Mouse (Mus musculus): Measurements from ENCODE around the gene 2310030G06Rik.

2310030G06Rik gene

DNA sequence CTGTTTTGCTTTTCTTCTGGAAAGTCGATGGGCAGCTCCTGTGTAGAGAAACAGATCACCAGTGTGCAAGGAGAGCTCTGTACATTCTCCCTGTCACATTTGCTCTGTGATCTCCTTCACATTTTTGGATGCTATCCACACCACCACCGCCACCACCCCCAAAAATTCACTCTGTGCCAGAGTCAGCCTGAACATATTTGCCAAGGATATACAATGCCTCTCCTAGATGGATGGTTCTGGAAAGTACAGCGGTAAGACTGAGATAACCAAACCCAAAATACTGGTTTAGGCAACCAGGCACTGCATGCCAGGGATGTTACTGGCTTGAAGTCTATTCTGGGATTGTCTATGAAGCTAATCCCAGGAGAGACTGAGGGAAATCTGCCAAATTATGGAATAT lies 4.1 kb downstream of the 2310030G06Rik start:
- no peak for DNase-seq

DNA sequence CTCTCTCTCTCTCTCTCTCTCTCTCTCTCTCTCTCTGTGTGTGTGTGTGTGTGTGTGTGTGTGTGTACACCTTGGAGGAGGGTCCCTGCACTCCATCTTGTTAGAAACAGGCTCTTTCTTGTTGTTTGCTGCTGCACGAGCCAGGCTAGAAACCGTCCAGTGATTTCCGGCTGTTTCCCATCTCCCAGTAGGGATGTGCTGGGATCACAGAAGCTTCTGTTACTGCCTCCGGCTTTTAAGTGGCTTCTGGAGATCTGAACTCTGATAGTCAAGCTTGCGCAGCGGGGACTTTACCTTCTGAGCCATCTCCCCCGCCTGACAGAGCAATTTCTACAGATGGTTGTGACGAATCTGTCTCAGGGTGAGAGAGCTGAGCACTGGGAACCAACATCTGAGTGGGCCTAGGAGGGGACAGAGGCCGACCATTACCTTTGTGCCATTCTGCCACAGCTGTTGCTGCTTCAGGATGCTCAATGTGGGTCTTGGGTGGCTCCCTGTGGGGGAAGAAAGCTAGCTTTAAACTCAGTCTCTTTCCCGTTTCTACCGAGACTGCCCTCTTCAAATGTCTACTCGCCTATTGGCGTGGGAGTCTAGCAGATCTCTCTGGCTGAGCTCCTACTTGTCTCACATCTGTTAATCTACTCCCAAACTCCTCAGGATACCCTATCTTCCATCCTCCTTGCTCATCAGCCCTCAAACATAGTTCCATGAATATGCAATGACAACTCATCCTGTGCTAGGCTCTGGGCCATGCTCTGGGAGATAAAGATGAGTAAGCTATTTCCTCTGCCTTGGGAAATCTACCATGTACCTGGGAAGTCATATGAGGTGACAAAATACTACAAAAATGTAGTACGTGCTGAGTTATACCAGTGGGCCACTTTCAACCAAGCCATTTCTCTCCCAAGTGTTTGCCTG lies 5.2 kb downstream of the 2310030G06Rik start:
- DNase-seq: no peak

DNA sequence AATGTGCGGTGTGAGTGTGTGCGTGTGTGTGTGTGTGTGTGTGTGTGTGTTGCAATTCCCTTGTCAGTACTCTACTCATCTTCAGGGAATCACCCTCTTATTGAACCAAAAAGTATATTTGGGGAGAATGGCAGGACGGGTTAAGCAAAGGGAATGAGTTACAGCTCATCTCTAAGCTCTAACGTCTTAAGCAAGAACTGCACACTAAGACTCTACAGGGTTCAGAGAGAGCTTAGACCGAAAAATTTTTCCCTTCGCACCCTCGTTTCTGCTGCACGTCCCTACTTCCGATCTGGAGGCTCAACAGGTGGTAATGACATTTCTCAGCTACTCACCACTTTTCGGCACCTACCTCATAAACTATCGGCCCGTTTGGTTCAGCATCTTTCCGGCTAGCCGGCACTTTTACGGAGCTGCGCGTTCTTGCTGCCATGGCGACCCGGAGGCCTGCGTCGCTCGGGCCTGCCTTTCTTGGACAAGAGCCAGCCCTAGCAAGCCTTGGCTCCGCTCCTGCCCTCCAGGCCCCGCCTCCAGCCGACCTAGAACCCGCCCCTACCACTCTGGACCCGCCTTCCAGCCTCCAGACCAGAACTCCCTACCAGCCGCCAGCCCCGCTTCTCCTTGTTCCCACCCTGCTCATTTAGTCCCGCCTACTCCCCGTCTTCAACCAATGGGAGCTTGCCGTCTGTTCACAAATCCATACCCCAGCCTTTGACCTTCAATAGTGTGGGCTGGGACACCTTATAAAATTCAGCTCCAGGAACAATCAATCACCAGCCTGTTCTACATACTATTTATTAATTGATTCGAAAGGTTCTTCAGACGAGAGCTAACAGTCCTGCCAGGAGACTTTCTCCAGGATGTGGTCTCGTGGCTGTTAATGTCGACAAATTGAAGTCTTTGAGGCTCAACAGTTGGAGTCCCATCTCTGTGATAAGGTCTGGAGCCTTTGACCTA lies 7.1 kb downstream of the 2310030G06Rik start, which contains the start of gene Dixdc1:
Gene Dixdc1, minus strand, starts transcription at position 604 of the 957 bp plus-strand sequence.
- DNase-seq: peak; percentile 98

DNA sequence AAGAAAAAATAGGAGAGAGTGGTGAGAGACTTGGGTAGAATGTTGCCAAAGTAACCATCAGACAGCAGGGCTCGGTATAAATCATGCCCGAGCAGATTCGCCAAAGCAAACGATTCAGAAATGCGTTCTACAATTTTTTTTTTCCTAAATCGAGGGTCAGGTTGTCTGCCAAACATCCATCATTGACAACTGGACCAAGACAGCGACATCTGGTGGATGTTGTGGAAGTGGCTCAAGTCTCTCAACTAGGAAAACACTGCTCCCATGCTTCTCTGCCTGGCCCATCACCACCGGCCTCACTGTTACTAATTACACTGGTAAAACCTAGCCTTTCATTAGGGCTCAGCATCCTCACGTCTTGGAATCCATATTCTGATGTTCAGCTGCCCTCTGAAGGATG lies 11.3 kb downstream of the 2310030G06Rik start:
- DNase-seq: peak; percentile 63

DNA sequence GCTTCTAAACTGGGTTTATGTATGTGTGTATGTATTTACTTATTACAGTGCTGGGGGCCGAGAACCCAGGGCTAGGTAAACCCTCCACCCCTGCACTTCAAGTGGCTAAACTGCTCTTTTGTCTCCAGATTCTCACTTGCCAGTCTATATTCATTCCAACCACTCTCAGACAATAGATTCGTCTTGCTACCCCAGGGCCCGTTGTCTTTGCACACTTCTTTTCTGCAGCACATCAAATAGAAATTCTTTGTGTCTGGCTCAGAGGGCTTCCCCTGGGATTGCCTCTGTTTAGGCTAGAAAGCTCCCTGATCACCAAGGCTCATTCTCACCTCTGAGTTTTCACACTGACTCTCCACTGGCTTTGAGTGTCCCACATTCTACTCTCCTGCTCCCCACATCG lies 13.8 kb downstream of the 2310030G06Rik start:
- no peak for DNase-seq

DNA sequence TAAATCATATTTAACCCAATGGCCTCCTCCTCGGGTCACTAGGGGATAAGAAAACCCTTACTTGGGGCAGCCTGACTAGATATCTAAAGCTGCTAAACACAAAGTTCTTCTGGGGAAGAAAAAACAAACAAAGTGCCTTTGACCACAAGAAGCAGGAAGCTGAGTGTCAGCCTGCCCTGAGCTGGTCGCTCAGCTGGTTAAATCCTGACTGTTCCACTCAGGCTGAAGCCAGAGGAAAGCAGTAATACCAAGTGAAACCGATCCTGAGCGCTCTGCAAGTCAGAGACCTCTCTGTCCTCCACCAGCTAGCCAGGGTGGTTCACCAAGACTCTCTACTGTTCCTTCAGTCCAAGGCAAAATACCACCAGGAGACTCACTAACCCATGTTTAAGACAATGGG lies 16.7 kb downstream of the 2310030G06Rik start:
- no peak for DNase-seq

DNA sequence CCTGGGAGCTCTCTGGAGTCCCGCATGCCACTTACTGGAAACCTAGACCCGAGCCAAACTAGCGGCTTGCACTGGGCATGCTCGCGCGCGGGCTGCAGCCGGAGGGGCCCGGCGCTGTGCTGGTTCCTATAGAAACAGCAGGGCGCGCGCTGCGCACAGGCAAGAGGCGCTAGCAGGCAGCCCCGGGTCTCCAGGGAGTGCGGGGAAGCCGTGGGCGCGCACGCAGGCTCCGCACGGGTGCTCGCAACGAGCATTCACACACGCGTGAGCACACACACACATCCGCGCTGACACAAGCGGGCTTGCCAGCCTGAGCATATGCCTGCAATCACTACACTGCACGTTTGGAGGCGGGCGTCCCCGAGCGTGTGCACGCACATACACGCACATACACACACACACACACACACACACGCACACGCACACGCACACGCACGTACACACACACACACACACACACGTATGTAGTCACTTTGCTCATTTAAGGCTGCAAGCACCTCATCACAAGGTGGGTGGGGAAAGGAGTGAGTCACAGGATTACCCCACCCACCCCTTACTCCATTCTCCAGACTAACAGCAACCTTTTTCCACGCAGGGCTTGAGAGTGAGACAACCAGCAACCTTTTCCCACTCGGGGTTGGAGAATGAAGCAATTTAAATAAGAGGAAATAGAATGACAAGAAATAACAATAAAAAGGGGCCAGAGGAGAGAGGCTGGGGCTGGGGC lies 18.2 kb downstream of the 2310030G06Rik start:
- DNase-seq: peak; percentile 59

DNA sequence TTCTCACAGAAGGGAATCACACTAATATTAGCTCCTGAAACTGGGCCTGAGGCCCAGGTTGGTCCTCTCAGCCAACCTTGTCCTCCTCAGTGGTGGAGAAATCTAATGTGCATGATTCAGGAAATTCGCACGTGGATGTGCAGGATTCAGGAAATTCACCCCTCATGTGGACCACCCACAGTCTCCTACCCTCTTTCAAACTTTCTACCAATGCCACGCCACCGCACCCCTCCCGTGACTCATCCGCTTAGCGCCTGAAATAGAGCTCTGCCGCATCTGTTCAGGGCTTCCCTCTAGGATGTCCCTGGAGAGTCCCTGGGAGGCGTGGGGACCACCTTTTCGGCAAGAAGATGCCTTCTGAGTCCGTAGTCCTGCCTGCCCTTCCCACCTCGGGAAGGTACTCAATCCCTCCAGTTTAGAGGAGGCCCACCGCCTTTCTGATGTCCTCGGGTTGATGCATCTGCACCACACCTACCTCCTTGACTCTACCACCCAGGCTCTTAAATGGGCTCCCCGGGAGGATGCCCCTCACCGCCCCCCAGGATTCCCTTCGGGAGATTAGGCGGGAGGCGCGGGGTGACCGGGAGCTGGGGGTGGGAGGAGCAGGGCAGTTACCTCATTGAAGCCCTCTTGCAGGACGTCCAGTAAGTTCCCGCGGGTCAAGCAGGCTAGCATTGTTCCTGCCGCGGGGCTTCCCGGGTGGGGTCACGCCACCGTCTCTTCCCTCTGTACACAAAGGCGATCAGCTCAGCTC lies 19.0 kb downstream of the 2310030G06Rik start:
- no peak for DNase-seq

DNA sequence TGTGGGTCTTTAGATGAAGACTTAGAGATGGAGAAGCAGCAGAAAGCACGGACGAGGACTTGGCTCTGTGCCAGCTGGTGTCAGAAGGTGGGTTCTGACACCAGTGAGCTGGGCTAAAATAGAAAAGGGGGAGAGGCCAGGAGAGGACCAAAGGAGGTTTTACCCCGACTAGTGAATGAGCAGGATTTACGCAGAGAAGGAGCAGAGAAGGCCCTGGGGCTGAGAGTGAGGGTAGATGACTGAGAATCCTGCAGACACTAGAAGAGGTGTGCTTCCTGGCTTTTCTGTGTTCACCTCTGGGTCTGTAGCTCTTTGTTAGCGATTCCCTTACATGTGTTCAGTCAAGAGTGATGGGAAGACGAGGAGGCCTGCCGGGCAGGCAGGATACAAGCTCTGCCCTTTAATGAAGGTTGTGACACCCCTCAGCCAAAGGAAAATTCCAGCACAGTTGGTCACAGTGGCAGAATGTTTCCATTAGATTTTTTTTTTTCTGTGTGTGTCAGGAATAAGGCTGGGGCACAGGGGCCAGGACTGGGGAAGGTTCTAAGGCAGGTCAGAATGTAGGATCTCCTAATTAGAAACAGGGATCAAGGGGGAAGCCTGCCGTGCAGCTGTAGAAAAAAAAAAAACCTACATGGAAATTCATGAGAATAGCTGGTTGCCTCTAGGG lies 20.3 kb downstream of the 2310030G06Rik start:
- DNase-seq: no peak

DNA sequence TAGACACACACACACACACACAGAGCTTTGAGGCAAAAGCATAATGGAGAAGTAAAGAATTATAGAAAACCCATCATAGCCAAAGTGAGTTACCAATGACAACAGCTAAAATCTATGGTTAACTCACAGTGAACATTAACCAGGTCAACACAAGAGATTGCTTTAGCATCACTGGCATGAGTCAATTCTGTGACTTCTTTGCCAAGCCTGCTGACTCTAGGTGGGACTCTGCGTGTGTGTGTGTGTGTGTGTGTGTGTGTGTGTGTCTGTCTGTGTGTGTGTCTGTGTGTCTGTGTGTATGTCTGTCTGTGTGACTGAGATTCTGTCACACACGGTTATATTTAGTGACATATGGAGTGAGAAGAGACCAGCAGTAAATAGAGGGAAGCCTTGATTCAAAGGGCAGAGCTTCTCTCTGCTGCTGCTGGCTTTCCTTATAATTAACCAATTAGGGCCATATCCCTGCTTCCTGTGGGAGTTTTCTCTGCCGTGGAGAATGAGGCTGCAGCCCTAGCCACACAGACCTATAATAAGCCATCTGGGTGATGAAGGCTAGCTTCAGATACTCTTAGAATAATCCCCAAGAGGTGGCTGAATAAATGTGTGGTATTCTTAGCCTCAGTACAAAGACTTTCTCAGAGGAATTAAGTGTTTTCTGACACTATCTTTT lies 21.5 kb downstream of the 2310030G06Rik start:
- DNase-seq: no peak

DNA sequence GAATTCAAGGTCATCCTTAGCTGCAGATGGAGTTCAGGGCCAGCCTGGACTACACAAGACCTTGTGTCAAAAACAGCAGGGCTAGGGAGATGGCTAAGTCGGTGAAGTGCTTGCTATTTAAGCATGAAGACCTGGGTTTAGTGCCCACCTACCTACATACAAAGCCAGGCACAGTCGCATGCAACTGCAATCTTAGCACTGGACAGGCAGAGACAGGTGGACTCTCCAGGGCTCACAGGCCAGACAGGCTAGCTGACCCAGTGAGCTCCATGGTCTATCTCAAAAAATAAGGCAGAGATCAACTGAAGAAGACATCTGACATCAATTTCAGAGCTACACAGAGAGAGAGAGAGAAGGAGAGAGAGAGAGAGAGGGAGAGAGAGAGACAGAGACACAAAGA lies 22.2 kb downstream of the 2310030G06Rik start:
- no peak for DNase-seq

DNA sequence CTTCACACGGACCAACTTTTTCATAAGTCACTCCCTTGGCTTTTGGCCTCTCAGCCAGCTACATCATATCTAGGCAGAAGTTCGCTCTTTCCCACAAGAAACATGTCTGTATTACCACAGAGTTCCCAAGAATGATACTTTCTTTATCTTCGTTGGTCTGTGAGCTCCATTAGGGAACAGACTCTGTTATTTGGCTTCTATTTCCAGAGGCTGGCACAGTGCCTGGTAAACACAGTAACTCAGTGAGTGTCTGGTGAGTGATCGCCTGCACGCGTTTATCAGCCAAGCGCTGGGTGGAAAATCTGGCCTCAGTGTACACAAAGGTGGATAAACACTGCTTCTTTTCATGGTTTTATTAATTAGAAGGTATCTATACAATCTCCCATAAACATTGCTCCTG lies 22.9 kb downstream of the 2310030G06Rik start:
- peak; percentile 54 for DNase-seq

DNA sequence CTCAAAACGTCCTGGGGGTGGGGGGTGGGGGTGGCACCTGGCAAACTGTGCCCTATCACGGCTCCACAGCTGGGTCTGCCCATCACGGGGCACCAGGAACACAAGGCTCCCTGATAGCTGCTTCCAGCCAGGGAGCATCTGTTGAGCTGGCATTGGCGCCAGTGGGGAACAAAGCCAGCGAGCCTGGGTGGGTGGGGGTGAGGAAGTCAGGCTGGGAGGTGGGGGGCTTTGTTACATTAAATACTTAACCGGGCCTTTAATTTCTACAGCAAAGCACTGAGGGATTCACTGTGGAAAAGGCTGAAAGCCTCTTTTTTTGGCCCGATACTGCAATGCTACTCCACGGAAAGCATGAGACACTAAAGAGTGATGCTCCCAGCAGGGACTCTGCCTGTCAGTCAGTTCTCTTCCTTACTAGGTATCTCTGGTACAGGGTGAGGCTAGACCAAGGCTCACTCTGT lies 23.9 kb downstream of the 2310030G06Rik start:
- no peak for DNase-seq

DNA sequence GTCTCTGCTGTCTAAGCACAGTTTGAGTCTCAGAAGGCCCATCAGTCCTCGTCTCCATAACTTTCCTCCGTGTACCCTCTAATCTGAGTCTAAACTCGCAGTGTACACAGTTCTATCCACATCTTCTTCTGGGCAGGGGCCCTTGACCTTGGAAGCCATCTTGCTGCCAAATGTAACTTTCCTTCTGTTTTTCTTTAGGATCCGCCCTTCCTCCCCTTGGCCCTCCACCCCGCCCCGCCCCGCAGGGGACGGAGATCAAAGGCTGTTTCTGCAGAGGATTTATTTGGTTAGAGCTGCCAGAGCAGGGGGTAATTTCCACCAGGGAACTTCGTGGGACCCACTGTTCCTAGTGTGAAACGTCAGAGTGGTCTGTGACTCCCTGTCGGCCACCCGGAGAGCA lies 25.3 kb downstream of the 2310030G06Rik start:
- no peak for DNase-seq

DNA sequence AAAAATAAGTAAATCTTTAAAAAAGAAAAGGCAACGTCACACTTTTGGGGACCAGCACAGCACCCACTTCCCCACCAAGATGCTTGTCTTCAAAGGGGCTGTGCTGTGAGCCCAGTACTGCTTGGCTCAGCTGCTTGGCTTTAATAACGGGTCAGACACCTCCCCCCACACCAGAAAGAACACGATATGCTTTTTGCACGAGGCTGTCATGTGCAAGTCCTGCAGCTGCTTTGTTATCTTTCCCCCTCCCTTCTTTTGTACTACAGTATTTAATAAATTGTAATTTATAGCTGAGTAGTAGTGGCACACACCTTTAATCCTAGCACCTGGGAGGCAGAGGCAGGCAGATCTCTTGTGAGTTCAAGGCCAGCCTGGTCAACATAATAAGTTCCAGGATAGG lies 27.5 kb downstream of the 2310030G06Rik start:
- no peak for DNase-seq

DNA sequence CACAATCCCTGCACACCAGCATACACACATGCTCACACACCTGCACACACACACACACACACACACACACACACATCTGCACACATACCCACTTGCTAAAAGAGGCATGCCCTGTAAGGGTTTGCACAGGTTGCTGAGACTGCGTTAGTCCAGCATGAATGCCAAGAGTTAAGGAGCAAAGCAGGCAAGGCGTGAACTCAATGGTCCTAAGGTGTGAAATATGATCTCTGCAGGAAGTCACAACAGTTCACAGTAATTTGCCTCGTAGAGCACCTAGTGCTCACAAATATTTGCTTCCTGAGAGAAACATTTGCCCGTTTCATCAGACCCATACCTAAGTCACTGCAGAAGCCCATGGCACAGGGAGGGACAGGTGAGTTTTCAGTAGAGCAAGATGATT lies 32.1 kb downstream of the 2310030G06Rik start:
- DNase-seq: no peak

DNA sequence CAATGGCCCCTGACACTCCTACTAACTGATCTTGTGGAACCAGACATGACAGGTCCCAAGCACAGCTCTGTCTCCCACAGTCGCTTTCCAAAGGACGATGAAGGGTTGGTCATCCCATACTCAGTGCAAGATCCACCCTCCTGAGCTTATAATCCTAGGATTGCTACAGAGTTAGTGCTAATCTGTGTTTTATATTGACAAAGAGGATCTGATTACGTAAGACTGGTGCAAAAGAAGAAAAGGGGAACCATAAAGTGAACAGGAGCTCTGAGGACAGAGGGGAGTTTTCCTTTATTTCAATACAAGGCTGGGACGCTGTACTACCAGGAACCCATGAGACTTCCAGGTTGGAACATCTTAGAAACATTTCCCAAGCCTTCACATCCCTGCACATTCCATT lies 35.0 kb downstream of the 2310030G06Rik start:
- no peak for DNase-seq

DNA sequence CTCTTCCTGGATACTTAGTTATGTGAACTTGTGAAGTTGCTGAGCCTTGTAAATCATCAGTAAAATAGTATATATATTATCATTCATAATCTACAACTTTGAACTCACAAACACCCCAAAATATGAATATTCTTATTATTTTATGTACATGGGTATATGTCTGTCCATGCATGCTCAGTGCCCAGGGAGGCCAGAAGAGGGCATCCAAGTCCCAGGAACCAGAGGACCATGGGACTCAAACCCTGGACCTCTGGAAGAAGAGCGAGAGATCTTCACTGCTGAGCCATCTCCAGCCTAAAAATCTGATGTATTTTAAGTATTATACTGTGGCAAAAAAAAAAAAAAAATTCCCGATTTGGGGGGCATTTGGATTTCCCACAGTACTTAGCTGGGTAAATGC lies 37.2 kb downstream of the 2310030G06Rik start:
- DNase-seq: peak; percentile 41

DNA sequence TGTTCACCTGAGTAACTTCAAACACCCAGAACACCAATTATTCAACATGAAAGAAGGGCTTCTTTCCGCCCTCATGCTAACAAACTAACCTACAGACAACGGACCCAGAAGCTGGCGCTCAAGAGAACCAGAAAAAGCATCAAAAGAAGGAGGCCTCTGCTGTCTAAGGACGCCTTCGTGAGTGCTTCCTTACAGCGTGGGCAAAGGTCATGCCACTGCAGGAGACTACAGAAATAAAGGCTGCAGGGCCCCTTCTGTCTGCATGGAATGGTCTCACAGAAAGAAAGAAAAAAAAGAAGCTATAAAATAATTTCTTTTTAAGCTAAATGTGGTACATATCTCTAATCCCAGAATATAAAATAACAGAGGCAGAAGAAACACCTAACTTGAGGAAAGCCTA lies 41.4 kb downstream of the 2310030G06Rik start:
- DNase-seq: no peak

DNA sequence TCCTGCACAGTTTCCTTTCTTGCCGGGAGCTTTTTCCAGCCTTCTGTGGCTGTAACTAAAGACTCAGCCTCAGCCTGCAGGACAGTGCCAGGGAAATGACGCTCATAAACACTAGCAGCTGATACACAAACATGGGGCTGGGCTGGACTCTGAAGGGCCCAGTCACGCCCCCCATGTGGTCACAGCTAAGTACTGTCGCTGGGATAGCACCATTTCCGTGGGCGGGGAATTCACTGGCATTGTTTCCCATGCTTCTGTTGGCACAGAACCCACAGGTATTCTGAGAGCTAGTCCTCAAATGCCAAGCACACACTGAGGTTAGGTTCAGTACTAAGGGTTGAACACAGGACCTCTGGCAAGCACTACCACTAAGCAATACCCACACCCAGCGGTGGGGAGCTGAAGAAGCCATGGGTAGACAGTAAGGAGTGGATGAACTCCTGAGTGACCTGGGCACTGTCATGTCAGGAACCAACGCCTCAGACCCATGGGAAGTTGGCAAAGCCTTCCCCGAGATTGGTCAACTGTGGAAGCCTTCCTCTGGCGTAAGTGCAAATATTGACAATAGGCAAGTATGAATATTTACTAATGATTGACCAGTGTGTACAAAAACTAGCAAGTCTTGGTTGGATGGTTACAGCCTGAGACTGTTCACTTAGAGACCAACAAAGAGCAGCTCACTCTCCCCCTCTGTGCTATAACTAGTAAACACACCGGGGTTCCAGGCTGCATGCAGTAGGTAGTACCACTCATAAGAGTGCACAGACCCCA lies 45.2 kb downstream of the 2310030G06Rik start:
- DNase-seq: peak; percentile 32

Data from kidney, adult 18-20 months (tissue).